Mouse (Mus musculus): ENCODE data around the gene Lta. TPM values are rescaled to one million over a fixed set of nuclear protein-coding genes. Genes with fewer than 3 reads are reported as not detected.

The Lta gene
- polyA plus RNA-seq, 1 experiment from 2014 or later, result not detected

DNA sequence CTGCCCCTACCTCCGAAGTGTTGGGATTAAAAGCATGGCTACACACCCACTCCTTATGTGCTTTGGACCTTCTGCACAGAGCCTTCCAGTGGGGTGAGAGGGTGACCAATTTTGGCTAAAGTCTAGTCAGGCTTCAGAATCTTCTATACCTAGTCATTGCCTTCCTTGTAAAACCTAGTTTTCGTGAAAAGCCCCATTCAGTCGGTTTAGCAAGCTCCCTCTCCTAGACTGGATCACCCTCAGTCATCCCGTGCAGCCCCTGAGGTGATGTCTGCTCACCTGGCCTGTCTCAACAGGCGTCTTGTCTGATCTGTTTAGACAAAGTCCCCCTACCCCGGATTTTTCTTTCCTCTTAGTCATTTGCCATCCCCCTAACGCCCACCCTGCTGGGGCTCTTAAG, 7.1 kb downstream of the Lta start:
- ATAC-seq (ENCODE audit: low FRiP score), result no peak
- no peak overlapping the region for H3K9ac ChIP-seq
- no peak overlapping the region for H3K27ac ChIP-seq
- no peaks in the 10 kb centered on the region for H3K36me3 ChIP-seq (replicated peaks)
- H3K9me3 ChIP-seq, result no peaks in the 10 kb centered on the region
- H3K27me3 ChIP-seq, result peaks cover 80% of the 10 kb centered on the region
- H3K4me2 ChIP-seq, result no peak overlapping the region
- no peak overlapping the region for H3K4me3 ChIP-seq (replicated peaks)
- WGBS, result 66% methylated on average over 7 of the region's 7 CpGs
- peaks cover 10% of the 10 kb centered on the region for H3K4me1 ChIP-seq

DNA sequence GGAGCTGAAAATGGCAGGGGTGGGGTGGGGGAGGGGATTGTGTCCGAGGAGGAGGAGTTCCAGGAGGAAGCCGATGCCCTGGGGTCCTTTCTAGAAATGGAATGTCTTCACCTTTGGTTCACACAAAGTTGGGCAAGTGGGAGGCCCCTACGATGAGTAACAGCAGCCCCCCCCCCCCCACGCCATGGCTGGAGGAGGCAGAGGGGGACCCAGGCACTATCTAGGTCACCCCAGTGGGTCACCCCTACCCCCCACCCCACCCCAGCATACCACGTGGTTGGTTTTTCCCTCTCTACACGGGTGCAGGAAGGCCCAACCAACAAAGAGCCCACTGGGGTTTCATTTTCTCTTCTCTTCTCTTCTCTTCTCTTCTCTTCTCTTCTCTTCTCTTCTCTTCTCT, 8.0 kb downstream of the Lta start:
- no peak for ATAC-seq (ENCODE audit: low FRiP score)
- no peaks in the 10 kb centered on the region for H3K9me3 ChIP-seq
- H3K27ac ChIP-seq, result no peak overlapping the region
- no peaks in the 10 kb centered on the region for H3K36me3 ChIP-seq (replicated peaks)
- no peak overlapping the region for H3K4me2 ChIP-seq
- WGBS, result 57% methylated on average over 6 of the region's 6 CpGs
- no peak overlapping the region for H3K4me3 ChIP-seq (replicated peaks)
- H3K4me1 ChIP-seq, result peaks cover 10% of the 10 kb centered on the region
- H3K27me3 ChIP-seq, result peaks cover 71% of the 10 kb centered on the region
- no peak overlapping the region for H3K9ac ChIP-seq

DNA sequence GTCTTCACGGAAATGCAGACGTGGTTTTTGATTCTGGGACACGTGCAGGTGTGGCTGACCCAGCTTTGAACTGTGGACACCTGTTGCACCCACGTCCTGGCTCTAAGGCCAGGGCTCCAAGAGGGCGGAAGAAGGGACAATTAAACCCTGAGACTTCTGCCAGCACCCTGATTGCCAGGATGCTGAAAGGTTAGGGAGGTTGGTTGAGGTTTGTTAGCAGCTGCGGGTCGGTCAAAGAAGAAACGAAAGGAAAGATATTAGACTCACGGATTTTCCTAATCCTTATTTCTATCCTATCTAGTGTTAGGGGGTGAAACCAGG, 8.9 kb downstream of the Lta start:
- Histone ChIP-seq H3K27ac (no peak overlapping the region), H3K27me3 (peaks cover 63% of the 10 kb centered on the region), H3K4me2 (peak overlapping the region; percentile 61), H3K4me1 (peaks cover 10% of the 10 kb centered on the region), H3K9ac (no peak overlapping the region; the same call in 1 of the 2 replicates), H3K36me3 (replicated peaks) (no peaks in the 10 kb centered on the region), H3K9me3 (no peaks in the 10 kb centered on the region), H3K4me3 (replicated peaks) (peak overlapping the region; percentile 39)
- 33% methylated on average over 9 of the region's 9 CpGs for WGBS
- ATAC-seq (ENCODE audit: low FRiP score), result no peak

DNA sequence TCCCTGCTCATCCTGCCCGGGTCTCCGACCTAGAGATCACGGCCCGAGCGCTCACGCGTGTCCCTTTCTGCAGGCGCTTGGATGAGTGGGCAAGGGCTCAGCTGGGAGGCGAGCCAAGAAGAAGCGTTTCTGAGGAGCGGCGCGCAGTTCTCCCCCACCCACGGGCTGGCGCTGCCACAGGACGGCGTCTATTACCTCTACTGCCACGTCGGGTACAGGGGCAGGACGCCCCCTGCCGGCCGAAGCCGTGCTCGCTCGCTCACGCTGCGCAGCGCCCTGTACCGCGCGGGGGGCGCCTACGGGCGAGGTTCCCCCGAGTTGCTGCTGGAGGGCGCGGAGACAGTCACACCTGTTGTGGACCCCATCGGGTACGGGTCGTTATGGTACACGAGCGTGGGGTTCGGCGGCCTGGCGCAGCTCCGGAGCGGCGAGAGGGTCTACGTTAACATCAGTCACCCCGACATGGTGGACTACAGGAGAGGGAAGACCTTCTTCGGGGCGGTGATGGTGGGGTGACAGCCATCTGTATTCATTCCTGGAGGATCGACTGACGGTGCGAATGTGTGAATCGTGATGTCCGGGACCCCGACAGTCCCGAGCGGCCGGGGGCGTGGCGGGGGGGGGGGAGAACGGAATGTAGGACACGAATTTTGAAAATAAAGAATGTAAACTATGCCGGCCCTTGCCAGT, 9.4 kb downstream of the Lta start:
- H3K27ac ChIP-seq, result no peak overlapping the region
- no peaks in the 10 kb centered on the region for H3K9me3 ChIP-seq
- 2% methylated on average over 66 of the region's 66 CpGs for WGBS
- H3K4me3 ChIP-seq (replicated peaks), result peak overlapping the region; percentile 39
- no peaks in the 10 kb centered on the region for H3K36me3 ChIP-seq (replicated peaks)
- H3K4me1 ChIP-seq, result peaks cover 10% of the 10 kb centered on the region
- H3K9ac ChIP-seq, result peak overlapping the region; percentile 39
- H3K27me3 ChIP-seq, result peaks cover 59% of the 10 kb centered on the region
- ATAC-seq (ENCODE audit: low FRiP score), result peak; percentile 58
- peak overlapping the region; percentile 61 for H3K4me2 ChIP-seq

DNA sequence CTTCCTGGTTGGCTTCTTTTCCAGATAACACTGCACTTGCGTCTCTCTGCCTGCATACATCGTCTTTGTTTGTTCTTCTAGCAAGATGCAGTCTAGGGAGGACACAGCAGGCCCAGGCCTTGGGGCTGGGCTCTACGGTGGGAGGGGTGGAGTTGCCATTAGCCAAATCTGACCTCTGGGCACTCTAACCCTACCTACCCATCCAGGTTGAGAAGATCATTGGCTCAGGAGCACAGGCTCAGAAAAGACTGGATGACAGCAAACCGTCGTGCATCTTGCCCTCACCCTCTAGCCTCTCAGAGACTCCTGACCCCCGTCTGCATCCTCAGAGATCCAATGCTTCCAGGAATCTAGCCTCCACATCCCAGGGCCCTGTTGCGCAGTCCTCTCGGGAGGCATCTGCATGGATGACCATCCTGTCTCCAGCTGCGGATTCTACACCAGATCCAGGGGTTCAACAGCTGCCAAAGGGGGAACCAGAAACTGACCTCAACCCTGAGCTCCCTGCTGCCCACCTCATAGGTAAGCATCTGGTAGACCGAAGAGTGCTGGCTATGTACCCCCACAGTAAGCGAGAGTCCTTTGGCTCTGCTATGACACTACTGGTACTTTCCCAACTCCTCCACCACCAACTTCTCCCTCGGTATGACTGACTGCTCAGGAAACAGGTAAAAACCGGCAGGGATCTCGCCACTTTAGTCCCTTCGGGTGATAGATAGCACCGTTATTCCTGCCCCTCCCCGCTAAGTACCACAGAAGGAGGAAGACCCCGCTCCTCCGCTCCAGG, 10.1 kb downstream of the Lta start:
- Histone ChIP-seq H3K4me1 (peaks cover 10% of the 10 kb centered on the region), H3K4me3 (replicated peaks) (peak overlapping the region; percentile 39), H3K9ac (peak overlapping the region; percentile 39; the same call in 1 of the 2 replicates), H3K27ac (no peak overlapping the region), H3K9me3 (no peaks in the 10 kb centered on the region), H3K27me3 (peaks cover 52% of the 10 kb centered on the region), H3K4me2 (peak overlapping the region; percentile 61), H3K36me3 (replicated peaks) (no peaks in the 10 kb centered on the region)
- WGBS, result 46% methylated on average over 19 of the region's 19 CpGs
- 0 out of 2 replicates have a peak, but pooled peaks have one; percentile 6 for ATAC-seq (ENCODE audit: low FRiP score)

DNA sequence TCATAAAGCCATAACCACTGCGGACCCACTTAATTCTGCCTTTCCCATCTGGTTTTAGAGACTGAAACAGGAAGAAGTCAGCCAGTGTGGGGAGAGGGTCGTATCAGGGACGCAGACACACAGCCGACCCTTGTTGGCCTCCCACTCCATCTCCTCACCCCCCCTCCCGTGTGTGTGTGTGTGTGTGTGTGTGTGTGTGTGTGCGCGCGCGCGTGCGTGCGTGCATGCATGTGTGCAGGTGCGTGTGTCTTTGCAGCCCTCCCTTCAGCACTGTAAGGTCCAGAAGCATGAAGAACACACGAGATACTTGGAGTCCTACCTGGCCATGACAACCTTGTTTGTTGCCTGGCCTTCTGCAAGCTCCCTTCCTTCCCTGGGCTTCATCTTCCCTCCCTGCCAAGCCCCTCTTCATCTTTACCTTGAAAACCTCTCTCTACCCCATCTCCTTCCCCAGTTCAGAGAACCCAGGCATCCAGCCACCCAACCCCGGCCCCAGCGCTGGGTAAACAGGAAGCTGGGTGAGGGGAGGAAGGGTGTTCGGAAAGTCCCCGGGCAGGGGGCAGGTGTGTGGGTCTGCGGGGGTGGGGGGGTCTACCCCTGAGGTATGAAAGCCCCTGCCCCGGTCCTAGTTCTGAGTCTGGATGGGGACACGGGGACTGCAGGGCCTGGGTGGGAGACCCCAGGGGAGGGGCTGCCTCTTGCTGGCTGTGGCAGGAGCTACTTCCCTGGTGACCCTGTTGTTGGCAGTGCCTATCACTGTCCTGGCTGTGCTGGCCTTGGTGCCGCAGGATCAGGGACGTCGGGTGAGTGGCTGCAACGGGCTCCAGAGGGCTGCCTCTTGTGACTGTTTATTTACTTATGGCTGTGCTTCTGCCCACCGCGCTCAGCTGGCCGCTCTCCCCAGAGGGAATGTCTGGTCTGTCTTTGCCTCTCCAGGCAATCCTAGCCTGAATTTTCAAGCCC, 11.0 kb downstream of the Lta start, which contains the start of gene Ltb:
Gene Ltb, plus strand, starts transcription at position 559 of the 963 bp plus-strand sequence.
- Histone ChIP-seq H3K27me3 (peaks cover 52% of the 10 kb centered on the region), H3K27ac (no peak within 1 kb of the TSS), H3K36me3 (replicated peaks) (no peaks in the 10 kb centered on the region), H3K9me3 (no peaks in the 10 kb centered on the region), H3K9ac (no peak within 1 kb of the TSS), H3K4me1 (peaks cover 10% of the 10 kb centered on the region), H3K4me2 (peak within 1 kb of the TSS; percentile 61; the same call in 1 of the 2 replicates), H3K4me3 (replicated peaks) (peak within 1 kb of the TSS; percentile 39; the same call in 1 of the 2 replicates)
- ATAC-seq (ENCODE audit: low FRiP score), result no peak
- WGBS, result 71% methylated on average over 20 of the region's 28 CpGs

DNA sequence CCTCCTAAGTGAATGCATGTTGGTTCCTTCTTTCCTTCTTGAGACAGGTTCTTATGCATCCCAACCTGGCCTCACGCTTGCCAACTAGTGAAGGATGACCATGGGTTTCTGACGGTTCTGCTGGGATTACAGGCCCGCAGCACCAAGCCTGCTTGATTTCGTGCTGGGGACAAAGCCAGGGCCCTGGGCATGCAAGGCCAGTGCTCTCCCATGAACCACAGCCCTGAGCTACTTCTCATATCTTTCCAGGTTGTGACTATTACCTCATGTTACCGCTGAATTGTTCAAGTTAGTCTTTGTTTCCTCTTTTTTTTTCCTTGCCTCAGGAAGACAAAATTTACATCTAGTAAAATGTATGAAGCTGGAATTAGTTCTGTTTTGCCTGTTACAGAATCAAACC, 12.2 kb downstream of the Lta start:
- Histone ChIP-seq H3K4me2 (no peak overlapping the region), H3K9me3 (no peaks in the 10 kb centered on the region), H3K27ac (no peak overlapping the region), H3K4me3 (replicated peaks) (no peak overlapping the region), H3K4me1 (peaks cover 10% of the 10 kb centered on the region), H3K27me3 (peaks cover 43% of the 10 kb centered on the region), H3K36me3 (replicated peaks) (no peaks in the 10 kb centered on the region), H3K9ac (no peak overlapping the region)
- no peak for ATAC-seq (ENCODE audit: low FRiP score)
- WGBS, result 80% methylated on average over 5 of the region's 5 CpGs

DNA sequence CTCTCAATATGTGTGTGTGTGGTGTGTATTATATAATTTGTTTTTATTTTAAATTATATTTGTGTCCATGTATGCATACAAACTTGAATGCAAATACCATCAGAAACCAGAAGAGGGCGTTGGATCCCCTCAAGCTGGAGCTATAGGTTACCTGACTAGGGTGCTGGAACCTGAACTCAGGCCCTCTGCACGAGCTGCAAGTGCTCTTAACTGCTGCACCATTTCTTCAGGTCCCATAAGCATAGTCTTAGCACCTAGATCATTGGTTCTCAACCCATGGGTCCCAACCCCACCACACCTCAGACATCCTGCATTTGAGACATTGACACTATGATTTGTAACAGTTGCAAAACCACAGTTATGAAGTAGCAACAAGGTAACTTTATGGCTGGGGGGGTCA, 13.4 kb downstream of the Lta start:
- 63% methylated on average over 2 of the region's 2 CpGs for WGBS
- H3K27me3 ChIP-seq, result peaks cover 36% of the 10 kb centered on the region
- H3K4me1 ChIP-seq, result peaks cover 11% of the 10 kb centered on the region
- no peaks in the 10 kb centered on the region for H3K36me3 ChIP-seq (replicated peaks)
- H3K9ac ChIP-seq, result no peak overlapping the region
- no peak overlapping the region for H3K4me2 ChIP-seq
- H3K4me3 ChIP-seq (replicated peaks), result no peak overlapping the region
- H3K27ac ChIP-seq, result no peak overlapping the region
- no peak for ATAC-seq (ENCODE audit: low FRiP score)
- H3K9me3 ChIP-seq, result no peaks in the 10 kb centered on the region

DNA sequence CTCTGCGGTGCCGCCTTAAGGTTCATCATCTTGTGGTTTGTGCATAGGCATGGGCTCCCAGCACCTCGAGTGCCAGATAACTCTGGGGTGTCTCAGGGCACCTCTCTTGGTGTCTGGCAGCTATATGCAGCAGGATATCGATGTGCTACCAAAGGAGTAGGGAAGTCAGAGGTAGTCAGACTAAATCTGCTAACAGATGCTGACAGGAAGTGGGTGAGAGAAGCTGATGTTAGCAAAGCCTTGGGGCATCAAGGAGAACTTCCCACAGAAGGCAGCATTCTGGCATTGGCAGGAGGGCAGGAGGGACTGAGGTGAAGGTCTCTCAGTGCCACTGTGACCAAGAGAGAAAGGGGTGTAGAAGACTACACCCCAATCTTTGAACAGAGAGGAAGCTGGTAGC, 15.1 kb downstream of the Lta start:
- Histone ChIP-seq H3K27me3 (peaks cover 19% of the 10 kb centered on the region), H3K36me3 (replicated peaks) (no peaks in the 10 kb centered on the region), H3K4me1 (peaks cover 13% of the 10 kb centered on the region), H3K4me3 (replicated peaks) (no peak overlapping the region), H3K9ac (no peak overlapping the region), H3K9me3 (no peaks in the 10 kb centered on the region), H3K27ac (no peak overlapping the region), H3K4me2 (no peak overlapping the region)
- no peak for ATAC-seq (ENCODE audit: low FRiP score)
- 74% methylated on average over 4 of the region's 4 CpGs for WGBS

DNA sequence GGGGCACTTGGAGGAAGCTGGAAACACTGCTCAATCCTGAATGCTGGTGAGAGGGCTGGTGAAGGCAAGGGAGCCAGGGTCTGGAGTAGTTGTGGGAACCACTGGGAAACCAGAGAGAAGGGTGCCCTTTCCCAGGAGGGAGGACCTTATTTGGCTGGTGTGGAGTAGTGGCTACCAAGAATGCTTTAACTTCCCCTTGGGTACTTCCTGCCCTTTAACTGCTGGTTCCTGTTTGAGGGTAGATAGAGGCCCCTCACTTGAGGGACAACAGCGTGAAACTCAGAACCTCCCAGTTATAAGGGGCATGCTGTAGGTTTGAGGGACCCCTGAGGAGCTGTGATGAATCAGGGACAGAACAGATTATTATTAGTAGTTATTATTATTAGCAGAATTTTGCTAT, 16.0 kb downstream of the Lta start:
- Histone ChIP-seq H3K9me3 (no peaks in the 10 kb centered on the region), H3K4me3 (replicated peaks) (no peak overlapping the region), H3K4me2 (no peak overlapping the region), H3K27me3 (peaks cover 14% of the 10 kb centered on the region), H3K4me1 (peaks cover 13% of the 10 kb centered on the region), H3K9ac (no peak overlapping the region), H3K36me3 (replicated peaks) (no peaks in the 10 kb centered on the region), H3K27ac (no peak overlapping the region)
- 75% methylated on average over 1 of the region's 1 CpGs for WGBS
- ATAC-seq (ENCODE audit: low FRiP score), result no peak

DNA sequence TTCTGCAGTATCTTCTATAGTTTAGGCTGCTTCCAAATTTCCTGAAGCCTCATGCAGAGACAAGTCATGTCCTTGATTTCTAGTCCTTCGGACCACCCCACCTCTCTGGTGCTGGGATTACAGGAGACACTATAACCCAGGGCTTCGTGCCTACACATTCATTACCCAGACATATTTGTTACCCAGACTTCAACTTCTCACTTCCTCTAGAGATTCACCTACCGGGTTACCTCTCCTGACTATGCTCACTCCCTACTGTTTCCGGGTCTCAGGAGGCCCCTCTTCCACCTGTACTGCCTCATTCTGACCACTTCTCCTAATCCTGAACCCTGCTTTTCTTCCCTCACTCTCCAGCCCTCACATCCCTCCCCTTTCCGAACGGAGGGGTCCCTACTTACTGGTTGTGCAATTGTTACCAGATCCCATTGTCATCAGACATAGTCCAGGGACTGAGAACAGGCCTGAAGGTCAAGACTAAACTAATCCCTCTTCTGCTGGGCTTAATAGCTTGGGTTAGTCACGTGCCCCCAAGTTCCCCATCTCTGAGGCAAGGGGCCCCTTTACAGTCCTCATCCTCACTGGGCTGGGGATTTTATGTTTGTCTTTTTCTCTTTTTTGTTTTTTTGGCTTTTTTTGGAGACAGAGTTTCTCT, 17.1 kb downstream of the Lta start, which contains the start of gene Lst1:
Gene Lst1, minus strand, starts transcription at position 481 of the 652 bp plus-strand sequence.
- Histone ChIP-seq H3K4me3 (replicated peaks) (no peak within 1 kb of the TSS), H3K27ac (no peak within 1 kb of the TSS), H3K4me1 (peaks cover 13% of the 10 kb centered on the region), H3K9me3 (no peaks in the 10 kb centered on the region), H3K9ac (no peak within 1 kb of the TSS), H3K4me2 (no peak within 1 kb of the TSS), H3K36me3 (replicated peaks) (no peaks in the 10 kb centered on the region), H3K27me3 (peaks cover 8% of the 10 kb centered on the region; the same call in 1 of the 2 replicates)
- no peak for ATAC-seq (ENCODE audit: low FRiP score)
- 75% methylated on average over 7 of the region's 7 CpGs for WGBS
